Mouse (Mus musculus) midbrain, postnatal 0 days (tissue): Measurements from ENCODE around the gene Epha8. TPM values are rescaled to one million over a fixed set of nuclear protein-coding genes. Genes with fewer than 3 reads are reported as not detected.

Experiments
- ATAC-seq: fragments of 200-750 bp; cut with Nextera tagmentation; 2 replicates; pipeline ENCODE4 v1.8.0; 2017; ENCODE audit warnings: moderate number of reproducible peaks, mild to moderate bottlenecking, moderate TSS enrichment, moderate library complexity; ENCODE audit not compliant: low FRiP score
- DNase-seq: peaks from one replicate; pipeline ENCODE4 v3.0.0-alpha.2; 2015; ENCODE audit warnings: low spot score
- H3K27ac ChIP-seq: fragments of 300-500 bp; sonication (generic); 2 replicates; pipeline ENCODE4 v1.5.1; 2014; ENCODE audit warnings: low read depth, mild to moderate bottlenecking, low read length, mixed read lengths
- H3K27me3 ChIP-seq: fragments of 300-500 bp; sonication (generic); 2 replicates; pipeline ENCODE4 v1.6.1; 2014; ENCODE audit warnings: low read length, control low read depth, mixed read lengths; ENCODE audit not compliant: insufficient read depth
- H3K36me3 ChIP-seq: fragments of 300-500 bp; sonication (generic); 2 replicates; pipeline ENCODE4 v1.6.1; 2014; ENCODE audit warnings: low read length, control low read depth, mixed read lengths; ENCODE audit not compliant: insufficient read depth
- H3K4me1 ChIP-seq: fragments of 300-500 bp; sonication (generic); 2 replicates; pipeline ENCODE4 v1.6.1; 2014; ENCODE audit warnings: mild to moderate bottlenecking, control low read depth, antibody characterized with exemption, low read length, mixed read lengths; ENCODE audit not compliant: insufficient read depth
- H3K4me2 ChIP-seq: fragments of 300-500 bp; sonication (generic); 2 replicates; pipeline ENCODE4 v1.6.1; 2014; ENCODE audit warnings: low read depth, mild to moderate bottlenecking, low read length, mixed read lengths; ENCODE audit not compliant: poor library complexity, severe bottlenecking
- H3K4me3 ChIP-seq: fragments of 300-500 bp; sonication (generic); 2 replicates; pipeline ENCODE4 v1.5.1; 2014; ENCODE audit warnings: low read depth, mild to moderate bottlenecking, low read length, moderate library complexity
- H3K9ac ChIP-seq: fragments of 300-500 bp; sonication (generic); replicated peaks from 2 replicates; pipeline ENCODE4 v1.6.1; 2014; ENCODE audit warnings: mild to moderate bottlenecking, low read length, moderate library complexity, mixed read lengths; ENCODE audit not compliant: poor library complexity, severe bottlenecking
- H3K9me3 ChIP-seq: fragments of 300-500 bp; sonication (generic); 2 replicates; pipeline ENCODE4 v1.6.1; 2016; ENCODE audit warnings: low read length, control low read depth
- CTCF ChIP-seq: IDR thresholded peaks from 2 replicates; pipeline ENCODE4 v1.5.1; 2016; ENCODE audit warnings: antibody characterized with exemption, mild to moderate bottlenecking
- WGBS: fragments of 180-500 bp; shearing (Covaris S2); extraction: QIAGEN DNeasy Blood & Tissue Kit; methylation state at CpG from one replicate; pipeline ENCODE4 v1.1.7; 2014; 5-methylcytosine and 5-hydroxymethylcytosine counted together
- polyA plus RNA-seq: library from polyadenylated mRNA; unstranded; fragments of >200 nt; fragmentation: Nextera tagmentation; extraction: Ambion mirVana; gene quantifications from 2 replicates; pipeline ENCODE4 v1.2.1, GENCODE M21; 2015
- total RNA-seq: library from RNA; depleted of rRNA; stranded (reverse); fragments of >200 nt; gene quantifications from 2 replicates; pipeline ENCODE4 v1.2.3, GENCODE M21; 2014

Gene Epha8
- total and polyA plus RNA-seq, 2 experiments from 2014 or later = 17.3 to 51.1 TPM

DNA sequence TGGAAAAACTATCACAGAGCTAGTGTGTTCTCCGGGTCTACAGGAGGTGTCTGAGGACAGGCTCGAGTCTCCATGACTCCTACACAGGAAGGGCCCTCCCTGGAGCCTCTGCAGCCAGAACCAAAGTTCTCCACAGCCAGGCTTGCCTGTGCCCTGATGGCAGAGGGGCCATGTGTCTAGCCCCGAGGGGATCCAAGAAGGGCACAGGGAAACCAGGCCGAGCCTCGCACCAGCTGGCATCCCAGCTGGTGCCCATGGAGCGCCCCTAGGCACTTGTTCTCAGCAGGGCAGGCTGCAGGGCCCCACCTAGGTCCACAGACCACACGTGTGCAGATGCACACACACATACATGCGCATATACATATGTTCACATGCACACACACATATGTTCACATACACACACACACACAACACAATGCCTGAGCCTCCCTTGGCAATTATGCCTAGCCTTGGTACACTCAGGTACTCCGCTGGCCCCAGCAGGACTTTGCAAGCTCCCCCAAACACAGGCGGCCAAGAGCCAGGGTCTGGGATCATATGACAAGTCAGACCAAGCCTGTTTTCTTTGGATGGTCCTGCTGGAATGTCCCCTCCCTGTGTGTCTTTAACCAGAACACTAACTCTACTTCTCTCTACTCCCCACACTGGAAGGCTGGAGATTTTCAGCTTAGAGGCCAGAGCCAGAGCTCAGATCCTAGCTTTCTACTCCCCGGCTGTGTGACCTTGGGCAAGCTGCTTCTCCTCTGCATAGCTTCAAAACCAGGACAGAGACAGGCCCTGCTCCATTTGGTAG, 11.9 kb downstream of the Epha8 start:
- WGBS = 67% methylated on average over 11 of the region's 11 CpGs
- Histone ChIP-seq H3K4me1 (0 out of 2 replicates have a peak, but pooled peaks cover 4% of the 10 kb centered on the region), H3K9me3 (no peaks in the 10 kb centered on the region), H3K36me3 (peaks cover 12% of the 10 kb centered on the region; the same call in 1 of the 2 replicates), H3K9ac (0 out of 2 replicates have a peak overlapping the region, but pooled peaks have one; percentile 29), H3K27ac (no peak overlapping the region), H3K27me3 (peaks cover 11% of the 10 kb centered on the region; the same call in 1 of the 2 replicates), H3K4me2 (no peak overlapping the region), H3K4me3 (no peak overlapping the region)
- ATAC-seq (no peak), DNase-seq (no peak)
- no peak for TF ChIP-seq CTCF

DNA sequence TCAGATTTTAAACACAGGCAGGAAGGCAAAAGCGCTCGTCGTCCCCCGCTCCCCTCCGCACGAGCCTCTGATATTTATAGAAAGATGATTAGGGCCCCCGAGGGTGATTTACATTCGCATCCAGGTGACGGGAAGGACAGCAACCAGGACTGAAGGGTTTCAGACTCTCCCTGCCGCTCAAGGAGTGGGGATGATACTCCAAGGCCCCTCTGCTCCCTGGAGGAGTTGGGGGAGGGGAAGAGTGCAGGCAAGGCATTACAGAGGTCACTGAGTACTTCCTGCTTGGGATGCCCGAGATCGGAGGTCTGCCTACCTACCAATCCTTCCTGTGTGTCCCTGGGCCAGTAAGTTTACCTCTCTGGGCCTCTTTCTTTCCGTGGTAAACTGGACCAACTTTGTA, 13.4 kb downstream of the Epha8 start:
- H3K9ac ChIP-seq = no peak overlapping the region
- peak overlapping the region; percentile 28; the same call in 1 of the 2 replicates for H3K4me2 ChIP-seq
- DNase-seq = no peak
- peaks cover 12% of the 10 kb centered on the region for H3K36me3 ChIP-seq
- H3K27ac ChIP-seq = no peak overlapping the region
- no peak for TF ChIP-seq CTCF
- no peaks in the 10 kb centered on the region for H3K9me3 ChIP-seq
- 22% methylated on average over 13 of the region's 13 CpGs for WGBS
- 0 out of 2 replicates have a peak, but pooled peaks cover 4% of the 10 kb centered on the region for H3K4me1 ChIP-seq
- H3K4me3 ChIP-seq = no peak overlapping the region
- ATAC-seq = no peak
- H3K27me3 ChIP-seq = peaks cover 11% of the 10 kb centered on the region; the same call in 1 of the 2 replicates

DNA sequence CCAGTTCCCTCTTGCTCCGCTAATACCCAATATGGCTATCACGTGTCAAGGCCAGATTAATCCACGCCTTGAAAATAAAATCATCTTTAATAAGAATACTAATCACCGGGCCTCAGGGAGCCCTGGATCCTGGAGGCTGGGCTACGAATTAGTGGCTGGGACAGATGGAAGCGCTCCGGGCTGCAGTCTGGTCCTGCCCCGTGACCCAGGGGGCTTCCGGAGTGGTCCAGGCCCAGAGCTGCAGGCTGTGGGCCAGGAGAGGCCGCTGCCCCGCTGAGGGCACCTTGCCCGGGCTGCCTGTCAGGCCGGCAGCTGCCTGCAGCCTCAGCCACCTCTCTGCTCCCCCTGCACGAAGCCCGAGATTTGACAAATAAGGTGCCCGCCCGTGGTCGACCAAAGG, 13.9 kb downstream of the Epha8 start:
- no peak overlapping the region for H3K27ac ChIP-seq
- H3K4me2 ChIP-seq = peak overlapping the region; percentile 28; the same call in 1 of the 2 replicates
- no peak overlapping the region for H3K9ac ChIP-seq

DNA sequence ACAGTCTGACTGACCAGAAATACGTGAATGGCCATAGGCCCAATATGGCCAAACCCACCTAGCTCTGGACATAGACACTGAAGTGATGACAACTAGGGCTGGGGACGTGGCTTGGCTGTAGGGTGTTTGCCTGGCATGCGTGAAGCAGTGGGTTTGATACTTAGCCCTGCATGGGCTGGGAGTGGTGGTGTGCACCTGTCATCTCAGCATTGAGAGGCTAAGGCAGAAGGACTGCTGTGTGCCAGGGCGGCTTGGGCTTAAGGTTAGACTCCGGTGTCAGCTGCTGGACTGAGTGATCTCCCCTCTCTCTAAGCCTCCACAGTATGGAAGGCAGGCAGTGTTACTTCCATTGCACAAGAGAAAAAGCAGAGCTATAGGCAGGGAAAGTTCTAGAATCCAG, 18.7 kb downstream of the Epha8 start:
- Histone ChIP-seq H3K27me3 (peaks cover 3% of the 10 kb centered on the region), H3K4me2 (no peak overlapping the region), H3K4me1 (0 out of 2 replicates have a peak, but pooled peaks cover 3% of the 10 kb centered on the region), H3K36me3 (peaks cover 30% of the 10 kb centered on the region), H3K9ac (no peak overlapping the region), H3K27ac (no peak overlapping the region), H3K4me3 (no peak overlapping the region), H3K9me3 (no peaks in the 10 kb centered on the region)
- DNase-seq (no peak), ATAC-seq (no peak)
- WGBS = 89% methylated on average over 5 of the region's 5 CpGs
- no peak for TF ChIP-seq CTCF

More for the DNA sequence above, 13.9 kb downstream of the Epha8 start:
- no peak for DNase-seq
- Histone ChIP-seq H3K4me3 (no peak overlapping the region), H3K27me3 (peaks cover 11% of the 10 kb centered on the region; the same call in 1 of the 2 replicates), H3K4me1 (0 out of 2 replicates have a peak, but pooled peaks cover 4% of the 10 kb centered on the region), H3K9me3 (no peaks in the 10 kb centered on the region), H3K36me3 (peaks cover 16% of the 10 kb centered on the region)
- ATAC-seq = no peak
- no peak for TF ChIP-seq CTCF
- 19% methylated on average over 18 of the region's 18 CpGs for whole genome bisulfite sequencing

DNA sequence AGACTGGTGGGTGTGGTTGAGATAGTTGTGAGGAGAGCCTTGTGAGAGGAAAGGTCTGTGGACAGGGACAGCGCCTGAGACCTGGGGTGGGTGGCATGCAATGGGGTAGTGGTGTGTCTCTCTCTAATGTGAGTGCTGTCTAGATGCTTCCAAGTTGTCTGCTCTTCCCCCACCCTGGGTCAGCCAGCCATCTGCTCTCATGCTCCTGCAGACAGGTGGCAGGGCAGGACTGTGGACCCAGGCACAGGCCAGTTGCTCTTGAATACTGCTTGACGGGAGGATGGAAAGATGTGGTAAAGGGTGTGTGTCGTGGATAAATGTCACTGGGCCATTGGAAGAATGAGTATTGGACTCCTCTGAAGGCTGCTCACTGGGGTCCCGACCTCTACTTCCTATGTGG, 19.3 kb downstream of the Epha8 start:
- peaks cover 3% of the 10 kb centered on the region for H3K27me3 ChIP-seq
- no peak for DNase-seq
- H3K4me1 ChIP-seq = no peaks in the 10 kb centered on the region
- no peak overlapping the region for H3K4me2 ChIP-seq
- no peak overlapping the region for H3K4me3 ChIP-seq
- no peak overlapping the region for H3K27ac ChIP-seq
- no peak for TF ChIP-seq CTCF
- H3K36me3 ChIP-seq = peaks cover 34% of the 10 kb centered on the region
- no peak overlapping the region for H3K9ac ChIP-seq
- WGBS = 86% methylated on average over 4 of the region's 4 CpGs
- no peak for ATAC-seq
- no peaks in the 10 kb centered on the region for H3K9me3 ChIP-seq
